Mouse (Mus musculus) liver, embryonic 11.5 days (tissue): ENCODE results near the gene Scgb1b7. TPM values are rescaled to one million over a fixed set of nuclear protein-coding genes. Genes with fewer than 3 reads are reported as not detected.
"Not testable (repeated sequence)": the region's sequence is repeated elsewhere in the genome, so short reads cannot be mapped to it uniquely, and the experiment has no call there.

ENCODE experiments used
- ATAC-seq: fragments of 200-750 bp; cut with Nextera tagmentation; replicated peaks from 2 replicates; pipeline ENCODE4 v1.8.0; 2017; ENCODE audit warnings: moderate number of reproducible peaks, mild to moderate bottlenecking, moderate TSS enrichment, moderate library complexity; ENCODE audit not compliant: low FRiP score
- DNase-seq: peaks from one replicate; pipeline ENCODE4 v3.0.0-alpha.2; 2017; ENCODE audit warnings: low spot score
- H3K27ac ChIP-seq: fragments of 300-500 bp; sonication (generic); 2 replicates; pipeline ENCODE4 v1.5.1; 2014; ENCODE audit warnings: mild to moderate bottlenecking, low read depth, low read length, control low read depth
- H3K27me3 ChIP-seq: fragments of 300-500 bp; sonication (generic); replicated peaks from 2 replicates; pipeline ENCODE4 v1.6.1; 2014; ENCODE audit warnings: low read length, mixed read lengths; ENCODE audit not compliant: control insufficient read depth, insufficient read depth
- H3K36me3 ChIP-seq: fragments of 300-500 bp; sonication (generic); 2 replicates; pipeline ENCODE4 v1.6.1; 2014; ENCODE audit warnings: mild to moderate bottlenecking, low read length, moderate library complexity, mixed read lengths; ENCODE audit not compliant: control insufficient read depth, insufficient read depth
- H3K4me1 ChIP-seq: fragments of 300-500 bp; sonication (generic); replicated peaks from 2 replicates; pipeline ENCODE4 v1.6.1; 2014; ENCODE audit warnings: low read length, mixed read lengths; ENCODE audit not compliant: control insufficient read depth, insufficient read depth
- H3K4me2 ChIP-seq: fragments of 300-500 bp; sonication (generic); 2 replicates; pipeline ENCODE4 v1.6.1; 2014; ENCODE audit warnings: mild to moderate bottlenecking, control low read depth, moderate library complexity
- H3K4me3 ChIP-seq: fragments of 300-500 bp; sonication (generic); 2 replicates; pipeline ENCODE4 v1.5.1; 2014; ENCODE audit warnings: low read depth, low read length, control low read depth
- H3K9ac ChIP-seq: fragments of 300-500 bp; sonication (generic); 2 replicates; pipeline ENCODE4 v1.6.1; 2014; ENCODE audit warnings: low read depth, low read length, control low read depth
- H3K9me3 ChIP-seq: fragments of 300-500 bp; sonication (generic); 2 replicates; pipeline ENCODE4 v1.6.1; 2016; ENCODE audit warnings: low read length, inconsistent platforms, mixed read lengths; ENCODE audit not compliant: control insufficient read depth
- WGBS: fragments of 180-500 bp; shearing (Covaris S2); extraction: QIAGEN DNeasy Blood & Tissue Kit; methylation state at CpG from one replicate; pipeline ENCODE4 v1.1.7; 2014; 5-methylcytosine and 5-hydroxymethylcytosine counted together
- polyA plus RNA-seq: library from polyadenylated mRNA; unstranded; fragments of >200 nt; fragmentation: Nextera tagmentation; extraction: Ambion mirVana; gene quantifications from 2 replicates; pipeline ENCODE4 v1.2.1, GENCODE M21; 2014

Scgb1b7 gene
- not detected in 2 replicates for polyA plus RNA-seq

GRCm38 (mm10) chr7:31712365-31712764 is at the start of gene Scgb1b7:
Scgb1b7 (plus strand) TSS chr7:31712665.
- ATAC-seq, DNase-seq, H3K27me3 ChIP-seq, H3K9ac ChIP-seq, H3K4me2 ChIP-seq, H3K36me3 ChIP-seq, H3K4me1 ChIP-seq, H3K4me3 ChIP-seq, H3K27ac ChIP-seq, H3K9me3 ChIP-seq: not testable (repeated sequence)
- WGBS: 67% methylated on average over 2 of the region's 5 CpGs

- H3K4me2 ChIP-seq, H3K9me3 ChIP-seq, ATAC-seq, DNase-seq, H3K27ac ChIP-seq, H3K36me3 ChIP-seq, H3K4me3 ChIP-seq, H3K9ac ChIP-seq, H3K27me3 ChIP-seq, H3K4me1 ChIP-seq: not testable (repeated sequence)
Measured at GRCm38 (mm10) chr7:31705657-31706056, 6.8 kb upstream of the Scgb1b7 start, which contains the start of gene Scgb2b7. Scgb2b7 (minus strand) TSS chr7:31705757.

Other genes starting within 250 kb of the Scgb1b7 start
- not detected in 2 replicates for gene Scgb2b7, start 6.9 kb upstream of the Scgb1b7 start, polyA plus RNA-seq